Mouse (Mus musculus) adrenal gland, adult 10 weeks (tissue): Measurements from ENCODE around the gene Dusp3. TPM values are rescaled to one million over a fixed set of nuclear protein-coding genes. Genes with fewer than 3 reads are reported as not detected.

Experiments used
- polyA plus RNA-seq: library from polyadenylated mRNA; stranded (reverse); fragments of 350-450 nt; fragmentation: Illumina TruSeq; extraction: RNeasy Lipid Tissue Mini Kit (QIAGEN cat#74804); gene quantifications from one replicate; pipeline ENCODE4 v1.2.3, GENCODE M21; 2014; ENCODE audit warnings: low read depth, low replicate concordance

The Dusp3 gene
- 73.0 TPM for polyA plus RNA-seq

GRCm38 (mm10) chr11:101986913-101987312 lies at the start of gene Dusp3:
TSS of gene Dusp3 (minus strand) at chr11:101987013.

GRCm38 (mm10) chr11:102028087-102028816 lies 41.4 kb upstream of the Dusp3 start, which contains the start of gene Mpp3:
TSS of gene Mpp3 (minus strand) at chr11:102028461.

GRCm38 (mm10) chr11:101984054-101985025 lies 2.5 kb downstream of the Dusp3 start, which contains the start of gene Cfap97d1:
TSS of gene Cfap97d1 (plus strand) at chr11:101984279.

GRCm38 (mm10) chr11:101966965-101967614 lies 19.7 kb downstream of the Dusp3 start, which contains the start of gene Sost:
TSS of gene Sost (minus strand) at chr11:101967015.

Other genes with a start within 250 kb of the Dusp3 start
- not detected for gene Etv4, start 201.6 kb downstream of the Dusp3 start, polyA plus RNA-seq
- gene Meox1, start 92.6 kb downstream of the Dusp3 start, polyA plus RNA-seq, result 1.2 TPM
- not detected for gene Sost, start 20.0 kb downstream of the Dusp3 start, polyA plus RNA-seq
- gene Cfap97d1, start 2.7 kb downstream of the Dusp3 start, polyA plus RNA-seq, result not detected
- gene Mpp3, start 41.4 kb upstream of the Dusp3 start, polyA plus RNA-seq, result 3.6 TPM
- 35.9 TPM for gene Cd300lg, start 54.5 kb upstream of the Dusp3 start, polyA plus RNA-seq
- gene Mpp2, start 101.5 kb upstream of the Dusp3 start, polyA plus RNA-seq, result 1.6 TPM
- not detected for gene Ppy, start 114.3 kb upstream of the Dusp3 start, polyA plus RNA-seq
- not detected for gene Pyy, start 120.8 kb upstream of the Dusp3 start, polyA plus RNA-seq
- gene Nags, start 158.5 kb upstream of the Dusp3 start, polyA plus RNA-seq, result not detected
- gene Tmem101, start 169.4 kb upstream of the Dusp3 start, polyA plus RNA-seq, result 4.9 TPM
- gene Lsm12, start 198.3 kb upstream of the Dusp3 start, polyA plus RNA-seq, result 81.9 TPM
- 1.8 TPM for gene G6pc3, start 202.6 kb upstream of the Dusp3 start, polyA plus RNA-seq
- gene Hdac5, start 243.2 kb upstream of the Dusp3 start, polyA plus RNA-seq, result 1.4 TPM